Mouse (Mus musculus) CH12.LX (cell line): ENCODE results near the gene Npepps.

Experiments
- CTCF ChIP-seq, 2 experiments: IDR thresholded peaks in 1 of 2; conservative IDR thresholded peaks in 1 of 2; 2 replicates each; pipeline ENCODE4 v1.5.1; 2011 to 2012; ENCODE audit warnings: low read depth in 2 of 2, low read length in 2 of 2, improper control_type of control experiment in 1 of 2, inconsistent platforms in 1 of 2, mild to moderate bottlenecking in 1 of 2, moderate library complexity in 1 of 2
- ETS1 ChIP-seq: conservative IDR thresholded peaks from 2 replicates; pipeline ENCODE4 v1.6.1; 2012; ENCODE audit warnings: low read depth, mild to moderate bottlenecking, inconsistent platforms, low read length, improper control_type of control experiment, moderate library complexity
- JUND ChIP-seq: conservative IDR thresholded peaks from 2 replicates; pipeline ENCODE4 v1.6.1; 2011; ENCODE audit warnings: low read depth, low read length, improper control_type of control experiment
- POLR2A ChIP-seq: IDR thresholded peaks from 2 replicates; pipeline ENCODE4 v1.6.1; 2011; ENCODE audit warnings: low read depth, mild to moderate bottlenecking, improper control_type of control experiment, low read length
- SIN3A ChIP-seq: IDR thresholded peaks from 2 replicates; pipeline ENCODE4 v1.6.1; 2012; ENCODE audit warnings: low read length, improper control_type of control experiment, inconsistent platforms
- TCF12 ChIP-seq: IDR thresholded peaks from 2 replicates; pipeline ENCODE4 v1.6.1; 2014; ENCODE audit warnings: low read depth, mild to moderate bottlenecking, inconsistent platforms, low read length, improper control_type of control experiment

DNA sequence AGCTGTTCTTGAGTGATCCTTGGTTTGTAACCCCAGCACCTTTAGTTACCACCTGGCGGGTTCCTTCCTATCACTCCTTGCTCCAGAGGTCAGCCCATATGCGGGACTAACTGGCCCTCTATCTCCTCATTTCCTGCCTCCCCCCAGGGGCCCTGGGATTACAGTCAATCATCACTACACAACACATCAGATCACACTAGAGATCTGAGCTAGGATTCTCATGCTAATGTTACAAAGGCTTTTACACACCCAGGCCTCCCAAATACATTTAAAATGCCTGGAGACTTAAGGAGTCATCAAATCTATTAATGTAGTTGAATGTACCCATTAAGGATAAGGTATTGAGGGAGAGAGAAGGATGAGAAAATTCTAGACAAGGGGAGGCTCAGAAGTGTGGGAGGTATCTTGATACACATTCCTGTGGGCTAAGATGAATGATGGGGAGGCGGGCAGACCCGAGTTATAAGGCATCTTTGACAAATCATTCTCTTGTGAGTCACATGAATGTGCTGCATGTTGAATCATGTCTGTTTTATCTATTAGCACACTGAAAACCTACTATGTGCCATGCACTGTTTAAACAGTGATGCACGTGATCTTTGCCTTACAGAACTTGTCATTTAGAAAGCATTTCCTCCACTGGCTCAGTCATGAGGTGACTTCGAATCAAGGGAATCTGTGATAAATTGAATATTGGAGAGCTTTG is 88.4 kb downstream of the Npepps start:
- no peak for TF ChIP-seq SIN3A
- TF ChIP-seq CTCF (conservative IDR thresholded peaks at IDR 0.05 in 1 of 2, IDR thresholded peaks at IDR 0.05 in 1 of 2; ENCODE audit: low read depth in 2 of 2, low read length in 2 of 2), result no peak
- TF ChIP-seq JUND, result no peak
- TF ChIP-seq POLR2A, result no peak
- no peak for TF ChIP-seq ETS1
- TF ChIP-seq TCF12, result no peak
